Mouse (Mus musculus) spleen, adult 2 months (tissue): ENCODE data around the gene Jaml.

Experiments used
- CTCF ChIP-seq: fragments of 200-500 bp; IDR thresholded peaks from 2 replicates; pipeline ENCODE4 v1.5.1; 2011; ENCODE audit warnings: mild to moderate bottlenecking, inconsistent platforms; ENCODE audit not compliant: insufficient read depth, insufficient read length, insufficient replicate concordance; ENCODE audit errors: extremely low read depth
- POLR2A ChIP-seq: fragments of 200-500 bp; IDR thresholded peaks from 2 replicates; pipeline ENCODE4 v1.6.1; 2011; ENCODE audit warnings: low read depth, low read length, inconsistent platforms

- TF ChIP-seq CTCF (no peak), POLR2A (no peak)
Measured at GRCm38 (mm10) chr9:45098426-45098825, 19.4 kb downstream of the Jaml start.
